Mouse (Mus musculus) embryonic facial prominence, embryonic 13.5 days (tissue): ENCODE data around the gene Hip1r. TPM values are rescaled to one million over a fixed set of nuclear protein-coding genes. Genes with fewer than 3 reads are reported as not detected.

Source experiments
- ATAC-seq: fragments of 200-750 bp; cut with Nextera tagmentation; 2 replicates; pipeline ENCODE4 v1.8.0; 2017; ENCODE audit warnings: low read depth; ENCODE audit not compliant: insufficient number of reproducible peaks, insufficient read depth, low FRiP score, low TSS enrichment
- H3K27ac ChIP-seq: fragments of 300-500 bp; sonication (generic); 2 replicates; pipeline ENCODE4 v1.5.1; 2015; ENCODE audit warnings: moderate library complexity, mild to moderate bottlenecking, inconsistent platforms
- H3K27me3 ChIP-seq: fragments of 300-500 bp; sonication (generic); 2 replicates; pipeline ENCODE4 v1.6.1; 2015; ENCODE audit warnings: mild to moderate bottlenecking, inconsistent platforms
- H3K36me3 ChIP-seq: fragments of 300-500 bp; sonication (generic); 2 replicates; pipeline ENCODE4 v1.6.1; 2015; ENCODE audit warnings: mild to moderate bottlenecking, inconsistent platforms
- H3K4me1 ChIP-seq: fragments of 300-500 bp; sonication (generic); 2 replicates; pipeline ENCODE4 v1.6.1; 2015; ENCODE audit warnings: inconsistent platforms
- H3K4me2 ChIP-seq: fragments of 300-500 bp; sonication (generic); 2 replicates; pipeline ENCODE4 v1.6.1; 2015; ENCODE audit warnings: moderate library complexity, mild to moderate bottlenecking, inconsistent platforms
- H3K4me3 ChIP-seq: fragments of 300-500 bp; sonication (generic); 2 replicates; pipeline ENCODE4 v1.5.1; 2015; ENCODE audit warnings: mild to moderate bottlenecking, inconsistent platforms
- H3K9ac ChIP-seq: fragments of 300-500 bp; sonication (generic); 2 replicates; pipeline ENCODE4 v1.6.1; 2015; ENCODE audit warnings: mild to moderate bottlenecking, inconsistent platforms
- H3K9me3 ChIP-seq: fragments of 300-500 bp; sonication (generic); 2 replicates; pipeline ENCODE4 v1.6.1; 2016; ENCODE audit warnings: inconsistent platforms
- WGBS: fragments of 180-500 bp; shearing (Covaris S2); methylation state at CpG from one replicate; pipeline ENCODE4 v1.1.7; 2015; ENCODE audit warnings: mixed read lengths; 5-methylcytosine and 5-hydroxymethylcytosine counted together
- polyA plus RNA-seq: library from polyadenylated mRNA; unstranded; fragments of >200 nt; fragmentation: Nextera tagmentation; extraction: Ambion mirVana; gene quantifications from 2 replicates; pipeline ENCODE4 v1.2.1, GENCODE M21; 2015

Hip1r gene
- polyA plus RNA-seq, 1 experiment from 2014 or later: 9.6 TPM

DNA sequence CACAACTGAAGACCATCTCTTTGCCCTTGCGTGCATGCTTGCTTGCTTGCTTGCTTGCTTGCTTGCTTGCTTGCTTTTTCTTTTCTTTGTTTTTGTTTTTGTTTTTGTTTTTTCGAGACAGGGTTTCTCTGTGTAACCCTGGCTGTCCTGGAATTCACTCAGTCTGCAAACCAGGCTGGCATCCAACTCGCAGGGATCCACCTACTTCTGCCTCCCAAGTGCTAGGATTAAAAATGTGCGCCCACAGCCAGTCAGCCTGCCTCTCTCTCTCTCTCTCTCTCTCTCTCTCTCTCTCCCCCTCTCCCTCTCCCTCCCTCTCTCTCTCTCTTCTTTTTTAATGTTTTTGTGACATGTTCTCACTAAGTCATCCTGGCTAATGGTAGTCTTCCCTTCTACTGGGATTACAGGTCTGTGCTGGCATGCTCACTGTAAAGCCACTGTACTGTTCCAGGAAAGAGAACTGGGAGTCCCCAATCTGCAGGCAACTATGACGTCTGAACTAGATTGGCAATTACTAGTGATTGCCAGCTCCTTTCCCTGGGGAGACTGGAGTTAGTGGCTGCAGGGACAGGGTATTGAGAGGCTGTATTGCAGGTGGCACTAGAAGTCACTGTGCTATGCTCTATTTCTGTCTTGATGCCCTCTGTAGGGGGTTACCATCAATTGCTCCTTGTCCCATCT, 20.9 kb upstream of the Hip1r start:
- no peak overlapping the region for H3K27ac ChIP-seq
- H3K4me2 ChIP-seq: no peak overlapping the region
- WGBS: 47% methylated on average over 5 of the region's 5 CpGs
- H3K4me3 ChIP-seq: no peak overlapping the region
- no peak for ATAC-seq
- H3K9ac ChIP-seq: no peak overlapping the region
- H3K36me3 ChIP-seq: no peaks in the 10 kb centered on the region
- H3K9me3 ChIP-seq: no peaks in the 10 kb centered on the region
- peaks cover 10% of the 10 kb centered on the region; the same call in 1 of the 2 replicates for H3K4me1 ChIP-seq
- H3K27me3 ChIP-seq: no peaks in the 10 kb centered on the region

DNA sequence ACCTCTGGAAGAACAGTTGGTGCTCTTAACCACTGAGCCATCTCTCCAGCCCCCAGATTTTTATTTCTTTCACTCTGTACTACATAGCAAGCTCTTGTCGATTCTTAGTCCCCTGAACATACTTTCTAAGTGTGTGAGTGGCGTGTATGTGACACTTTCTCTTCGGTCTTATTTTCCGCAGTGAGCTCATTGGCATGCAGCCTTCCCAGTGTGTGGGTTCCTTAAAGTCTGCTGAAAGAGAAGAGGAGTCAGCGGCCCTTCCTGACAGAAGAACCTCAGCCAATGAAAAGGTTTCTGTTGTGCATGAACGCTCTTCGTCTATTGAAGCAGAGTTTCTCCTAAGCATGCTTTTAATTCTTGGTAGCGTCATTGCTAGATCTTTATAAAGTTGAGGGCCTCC, 16.2 kb upstream of the Hip1r start:
- WGBS: 94% methylated on average over 8 of the region's 8 CpGs
- ATAC-seq: no peak

GRCm38 (mm10) chr5:123959018-123959417, 14.4 kb upstream of the Hip1r start:
- no peak overlapping the region for H3K4me2 ChIP-seq
- WGBS: 66% methylated on average over 3 of the region's 3 CpGs
- H3K9ac ChIP-seq: no peak overlapping the region
- no peaks in the 10 kb centered on the region for H3K9me3 ChIP-seq
- no peak overlapping the region for H3K27ac ChIP-seq
- no peak overlapping the region for H3K4me3 ChIP-seq
- no peak for ATAC-seq
- H3K27me3 ChIP-seq: no peaks in the 10 kb centered on the region
- H3K4me1 ChIP-seq: peaks cover 10% of the 10 kb centered on the region; the same call in 1 of the 2 replicates
- no peaks in the 10 kb centered on the region for H3K36me3 ChIP-seq

More for the DNA sequence above, 16.2 kb upstream of the Hip1r start:
- no peaks in the 10 kb centered on the region for H3K36me3 ChIP-seq
- H3K9me3 ChIP-seq: no peaks in the 10 kb centered on the region
- no peak overlapping the region for H3K27ac ChIP-seq
- peaks cover 10% of the 10 kb centered on the region; the same call in 1 of the 2 replicates for H3K4me1 ChIP-seq
- no peak overlapping the region for H3K4me3 ChIP-seq
- no peaks in the 10 kb centered on the region for H3K27me3 ChIP-seq
- H3K9ac ChIP-seq: no peak overlapping the region
- H3K4me2 ChIP-seq: no peak overlapping the region

- no peaks in the 10 kb centered on the region for H3K9me3 ChIP-seq
- H3K4me3 ChIP-seq: no peak overlapping the region
- 72% methylated on average over 8 of the region's 8 CpGs for WGBS
- no peak overlapping the region for H3K9ac ChIP-seq
- no peaks in the 10 kb centered on the region for H3K36me3 ChIP-seq
- H3K27ac ChIP-seq: no peak overlapping the region
- 0 out of 2 replicates have a peak, but pooled peaks cover 1% of the 10 kb centered on the region for H3K4me1 ChIP-seq
- no peak for ATAC-seq
- H3K4me2 ChIP-seq: no peak overlapping the region
- no peaks in the 10 kb centered on the region for H3K27me3 ChIP-seq
Measured at GRCm38 (mm10) chr5:123960129-123960528, 13.3 kb upstream of the Hip1r start.

- WGBS: 82% methylated on average over 12 of the region's 12 CpGs
- Histone ChIP-seq H3K27ac (no peak overlapping the region), H3K27me3 (no peaks in the 10 kb centered on the region), H3K9ac (no peak overlapping the region), H3K9me3 (no peaks in the 10 kb centered on the region), H3K4me1 (no peaks in the 10 kb centered on the region), H3K4me2 (no peak overlapping the region), H3K4me3 (no peak overlapping the region), H3K36me3 (no peaks in the 10 kb centered on the region)
- ATAC-seq: no peak
Measured at GRCm38 (mm10) chr5:123961046-123961445, 12.4 kb upstream of the Hip1r start.

GRCm38 (mm10) chr5:123964208-123964607, 9.2 kb upstream of the Hip1r start:
- H3K27me3 ChIP-seq: no peaks in the 10 kb centered on the region
- H3K4me1 ChIP-seq: no peaks in the 10 kb centered on the region
- no peak overlapping the region for H3K4me2 ChIP-seq
- WGBS: 90% methylated on average over 4 of the region's 4 CpGs
- no peak for ATAC-seq
- no peak overlapping the region for H3K9ac ChIP-seq
- no peak overlapping the region for H3K27ac ChIP-seq
- no peak overlapping the region for H3K4me3 ChIP-seq
- H3K9me3 ChIP-seq: no peaks in the 10 kb centered on the region
- no peaks in the 10 kb centered on the region for H3K36me3 ChIP-seq

DNA sequence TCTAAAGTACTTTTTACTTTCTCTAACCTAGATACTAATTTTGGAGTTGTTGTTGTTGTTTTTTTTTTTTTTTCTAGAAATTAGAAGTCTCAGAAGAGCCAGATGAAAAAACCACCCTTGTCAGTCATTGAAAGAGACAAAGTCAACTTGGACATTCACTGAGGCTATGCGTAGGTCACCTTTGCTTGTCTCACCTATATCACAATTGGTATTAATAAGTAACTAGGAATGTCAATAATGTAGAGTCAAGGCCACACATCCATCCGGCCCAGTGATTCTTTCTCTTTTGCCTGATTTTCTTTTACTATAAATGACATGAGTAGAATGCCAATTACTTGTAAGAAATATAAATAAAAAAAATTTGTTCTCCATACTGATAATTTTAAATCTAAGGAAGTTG, 6.7 kb upstream of the Hip1r start:
- no peak for ATAC-seq
- no peak overlapping the region for H3K4me2 ChIP-seq
- no peak overlapping the region for H3K27ac ChIP-seq
- no peak overlapping the region for H3K4me3 ChIP-seq
- no peaks in the 10 kb centered on the region for H3K27me3 ChIP-seq
- no peaks in the 10 kb centered on the region for H3K4me1 ChIP-seq
- no peaks in the 10 kb centered on the region for H3K36me3 ChIP-seq
- WGBS: 95% methylated on average over 2 of the region's 2 CpGs
- no peaks in the 10 kb centered on the region for H3K9me3 ChIP-seq
- no peak overlapping the region for H3K9ac ChIP-seq

DNA sequence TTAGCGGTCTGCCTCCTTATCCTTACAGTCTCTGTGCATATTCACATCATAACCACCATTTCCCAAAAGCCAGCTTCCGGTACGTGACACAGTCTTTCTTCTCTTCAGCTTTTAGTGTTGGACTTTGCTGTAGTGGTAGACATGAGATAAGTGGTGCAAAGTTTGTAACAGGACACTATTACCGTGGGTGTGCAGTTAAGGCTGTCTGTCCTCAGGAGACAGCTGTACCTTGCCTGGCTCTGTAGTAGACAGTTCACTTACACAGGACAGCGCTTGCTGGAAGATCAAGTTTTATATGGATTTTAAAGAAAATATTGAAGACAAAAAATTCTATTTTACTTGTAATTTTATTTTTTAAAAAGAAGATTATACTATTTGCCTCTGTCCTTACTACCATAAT, 5.0 kb upstream of the Hip1r start:
- no peaks in the 10 kb centered on the region for H3K36me3 ChIP-seq
- WGBS: 78% methylated on average over 5 of the region's 5 CpGs
- no peaks in the 10 kb centered on the region for H3K9me3 ChIP-seq
- no peak overlapping the region for H3K9ac ChIP-seq
- H3K27me3 ChIP-seq: peaks cover 8% of the 10 kb centered on the region
- no peak for ATAC-seq
- peaks cover 4% of the 10 kb centered on the region for H3K4me1 ChIP-seq
- H3K4me2 ChIP-seq: no peak overlapping the region
- no peak overlapping the region for H3K4me3 ChIP-seq
- no peak overlapping the region for H3K27ac ChIP-seq

DNA sequence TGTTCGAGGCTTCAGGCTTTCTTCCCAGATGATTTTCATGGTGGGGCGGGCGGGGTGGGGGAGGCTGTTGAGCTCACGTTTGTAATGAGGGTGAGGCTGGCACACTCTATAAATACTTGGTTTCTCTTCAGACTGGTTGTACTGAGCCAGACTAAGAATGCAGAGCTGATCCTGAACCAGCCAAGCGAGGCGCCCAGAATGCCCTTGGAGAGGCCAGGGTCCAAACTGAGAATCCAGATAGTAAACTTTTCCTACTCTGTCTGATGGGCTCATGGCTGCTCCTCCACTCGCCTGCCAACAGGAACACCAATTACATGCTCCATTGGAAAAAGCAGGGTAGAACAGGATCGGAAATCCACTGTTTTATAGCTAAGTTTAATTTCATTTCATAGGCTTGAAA, 4.2 kb upstream of the Hip1r start:
- WGBS: 64% methylated on average over 8 of the region's 8 CpGs
- H3K4me3 ChIP-seq: no peak overlapping the region
- peaks cover 5% of the 10 kb centered on the region for H3K4me1 ChIP-seq
- H3K4me2 ChIP-seq: no peak overlapping the region
- H3K27ac ChIP-seq: no peak overlapping the region
- H3K9me3 ChIP-seq: no peaks in the 10 kb centered on the region
- H3K27me3 ChIP-seq: peaks cover 12% of the 10 kb centered on the region
- H3K9ac ChIP-seq: no peak overlapping the region
- ATAC-seq: no peak
- no peaks in the 10 kb centered on the region for H3K36me3 ChIP-seq

DNA sequence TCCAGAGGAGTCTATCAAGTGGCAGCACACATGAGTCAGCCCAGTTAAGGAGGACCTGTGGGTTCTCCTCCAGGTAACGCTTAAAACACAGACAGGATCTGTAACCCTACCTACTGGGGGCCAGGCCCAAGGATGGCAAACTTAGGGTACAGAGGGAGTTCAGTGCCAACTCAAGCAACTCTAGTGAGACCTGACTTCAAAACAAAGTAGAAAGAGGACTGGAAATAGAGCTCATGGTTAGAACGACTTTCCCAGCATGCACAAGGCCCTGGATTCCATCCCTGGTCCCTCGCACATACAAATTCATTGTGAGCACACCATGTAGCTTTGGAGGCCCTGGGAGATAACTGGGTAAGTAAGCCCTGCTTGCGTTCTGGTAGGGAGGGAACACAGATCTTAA, 2.9 kb upstream of the Hip1r start:
- no peak overlapping the region for H3K4me2 ChIP-seq
- 87% methylated on average over 4 of the region's 4 CpGs for WGBS
- no peak overlapping the region for H3K27ac ChIP-seq
- H3K9ac ChIP-seq: no peak overlapping the region
- no peaks in the 10 kb centered on the region for H3K9me3 ChIP-seq
- no peaks in the 10 kb centered on the region for H3K36me3 ChIP-seq
- H3K4me3 ChIP-seq: no peak overlapping the region
- H3K4me1 ChIP-seq: peaks cover 13% of the 10 kb centered on the region
- ATAC-seq: no peak
- H3K27me3 ChIP-seq: peaks cover 21% of the 10 kb centered on the region

GRCm38 (mm10) chr5:123972453-123972852, 975 bp upstream of the Hip1r start:
- Histone ChIP-seq H3K9ac (no peak overlapping the region), H3K4me1 (peaks cover 25% of the 10 kb centered on the region), H3K36me3 (no peaks in the 10 kb centered on the region), H3K4me2 (no peak overlapping the region), H3K9me3 (no peaks in the 10 kb centered on the region), H3K27ac (no peak overlapping the region), H3K27me3 (peaks cover 25% of the 10 kb centered on the region), H3K4me3 (no peak overlapping the region)
- no peak for ATAC-seq
- WGBS: 73% methylated on average over 6 of the region's 6 CpGs

- WGBS: under 1% methylated on average over 14 of the region's 14 CpGs
- Histone ChIP-seq H3K9me3 (no peaks in the 10 kb centered on the region), H3K27me3 (peaks cover 25% of the 10 kb centered on the region), H3K4me1 (peaks cover 29% of the 10 kb centered on the region), H3K4me2 (peak overlapping the region; percentile 95), H3K4me3 (peak overlapping the region; percentile 75), H3K36me3 (no peaks in the 10 kb centered on the region), H3K9ac (peak overlapping the region; percentile 80), H3K27ac (no peak overlapping the region)
- ATAC-seq: no peak
Measured at GRCm38 (mm10) chr5:123974179-123974485, 704 bp downstream of the Hip1r start.
